Mouse (Mus musculus) liver, adult 2 months (tissue): ENCODE results near the gene Fam149b. TPM values are rescaled to one million over a fixed set of nuclear protein-coding genes. Genes with fewer than 3 reads are reported as not detected.

Experiments used
- DNase-seq: peaks from one replicate; pipeline ENCODE4 v3.0.0-alpha.2; 2011; ENCODE audit warnings: low read depth, low spot score; ENCODE audit errors: extremely low read depth
- H3K27ac ChIP-seq: fragments of 200-500 bp; replicated peaks from 2 replicates; pipeline ENCODE4 v1.5.1; 2012; ENCODE audit warnings: low read depth, mild to moderate bottlenecking, control low read depth, inconsistent platforms, low read length; ENCODE audit not compliant: insufficient read depth
- H3K27me3 ChIP-seq: fragments of 200-500 bp; 2 replicates; pipeline ENCODE4 v1.6.1; 2012; ENCODE audit warnings: mild to moderate bottlenecking, moderate library complexity, low read length, inconsistent platforms; ENCODE audit not compliant: control insufficient read depth, insufficient read depth
- H3K36me3 ChIP-seq: fragments of 200-500 bp; 2 replicates; pipeline ENCODE4 v1.6.1; 2012; ENCODE audit warnings: low read length, inconsistent platforms; ENCODE audit not compliant: control insufficient read depth, insufficient read depth
- H3K4me1 ChIP-seq: fragments of 200-500 bp; 2 replicates; pipeline ENCODE4 v1.6.1; 2011; ENCODE audit warnings: low read length; ENCODE audit not compliant: control insufficient read depth, insufficient read depth
- H3K4me3 ChIP-seq: fragments of 200-500 bp; 2 replicates; pipeline ENCODE4 v1.5.1; 2011; ENCODE audit warnings: low read depth, mild to moderate bottlenecking, control low read depth, low read length, moderate library complexity; ENCODE audit not compliant: insufficient read depth
- H3K79me2 ChIP-seq: fragments of 200-500 bp; 2 replicates; pipeline ENCODE4 v1.6.1; 2012; ENCODE audit warnings: inconsistent platforms, mild to moderate bottlenecking, low read length, moderate library complexity; ENCODE audit not compliant: control insufficient read depth, insufficient read depth
- H3K9ac ChIP-seq: fragments of 200-500 bp; 2 replicates; pipeline ENCODE4 v1.6.1; 2012; ENCODE audit warnings: low read depth, mild to moderate bottlenecking, control low read depth, inconsistent platforms, low read length
- CTCF ChIP-seq: fragments of 200-500 bp; IDR thresholded peaks from 2 replicates; pipeline ENCODE4 v1.5.1; 2011; ENCODE audit warnings: low read depth, low read length, control low read depth
- POLR2A ChIP-seq: fragments of 200-500 bp; IDR thresholded peaks from 2 replicates; pipeline ENCODE4 v1.6.1; 2011; ENCODE audit warnings: low read length, control low read depth; ENCODE audit not compliant: insufficient read depth; ENCODE audit errors: extremely low read depth
- WGBS: fragments of 180-500 bp; shearing (Covaris S2); methylation state at CpG from one replicate; pipeline ENCODE4 v1.1.7; 2018; 5-methylcytosine and 5-hydroxymethylcytosine counted together
- polyA plus RNA-seq: library from polyadenylated mRNA; depleted of rRNA; stranded (reverse); fragments of >200 nt; gene quantifications from 2 replicates; pipeline ENCODE4 v1.2.3, GENCODE M21; 2012
- total RNA-seq: library from RNA; depleted of rRNA; stranded (reverse); fragments of >200 nt; gene quantifications from 2 replicates; pipeline ENCODE4 v1.2.3, GENCODE M21; 2014

The Fam149b gene
- total and polyA plus RNA-seq, 2 experiments, result 14.6 to 20.8 TPM

GRCm38 (mm10) chr14:20393205-20393913 lies 45.4 kb downstream of the Fam149b start, which contains the start of gene Mrps16:
TSS of gene Mrps16 (minus strand) at chr14:20393634.
- under 1% methylated on average over 68 of the region's 68 CpGs for WGBS
- TF ChIP-seq POLR2A (peak; percentile 70), CTCF (peak; percentile 82)
- Histone ChIP-seq H3K79me2 (no peaks in the 10 kb centered on the region), H3K27me3 (no peaks in the 10 kb centered on the region), H3K9ac (peak within 1 kb of the TSS; percentile 98), H3K36me3 (peaks cover 3% of the 10 kb centered on the region; the same call in 1 of the 2 replicates), H3K27ac (peak within 1 kb of the TSS; percentile 76), H3K4me3 (peak within 1 kb of the TSS; percentile 92), H3K4me1 (peaks cover 4% of the 10 kb centered on the region; the same call in 1 of the 2 replicates)
- DNase-seq, result peak; percentile 87

GRCm38 (mm10) chr14:20397220-20397619 lies 49.3 kb downstream of the Fam149b start:
- Histone ChIP-seq H3K27me3 (no peaks in the 10 kb centered on the region), H3K27ac (no peak overlapping the region), H3K4me3 (no peak overlapping the region), H3K36me3 (no peaks in the 10 kb centered on the region), H3K4me1 (peaks cover 4% of the 10 kb centered on the region; the same call in 1 of the 2 replicates), H3K9ac (no peak overlapping the region), H3K79me2 (no peaks in the 10 kb centered on the region)
- 90% methylated on average over 9 of the region's 9 CpGs for WGBS
- DNase-seq, result no peak
- TF ChIP-seq CTCF (no peak), POLR2A (no peak)

GRCm38 (mm10) chr14:20398864-20399263 lies 50.9 kb downstream of the Fam149b start:
- DNase-seq, result no peak
- no peaks in the 10 kb centered on the region for H3K27me3 ChIP-seq
- no peak overlapping the region for H3K4me3 ChIP-seq
- H3K4me1 ChIP-seq, result peaks cover 2% of the 10 kb centered on the region; the same call in 1 of the 2 replicates
- no peak overlapping the region for H3K9ac ChIP-seq
- no peak overlapping the region for H3K27ac ChIP-seq
- 40% methylated on average over 4 of the region's 4 CpGs for WGBS
- no peak for TF ChIP-seq POLR2A
- peak; percentile 29; the same call in 1 of the 2 replicates for TF ChIP-seq CTCF
- H3K79me2 ChIP-seq, result no peaks in the 10 kb centered on the region
- H3K36me3 ChIP-seq, result no peaks in the 10 kb centered on the region

- TF ChIP-seq CTCF (peak; percentile 79), POLR2A (no peak)
- H3K36me3 ChIP-seq, result no peaks in the 10 kb centered on the region
- 53% methylated on average over 1 of the region's 1 CpGs for WGBS
- H3K4me3 ChIP-seq, result no peak overlapping the region
- H3K79me2 ChIP-seq, result no peaks in the 10 kb centered on the region
- no peak overlapping the region for H3K9ac ChIP-seq
- H3K27ac ChIP-seq, result no peak overlapping the region
- H3K27me3 ChIP-seq, result no peaks in the 10 kb centered on the region
- H3K4me1 ChIP-seq, result no peaks in the 10 kb centered on the region
- peak; percentile 39 for DNase-seq
Measured at GRCm38 (mm10) chr14:20400071-20400470, 52.1 kb downstream of the Fam149b start.

- no peaks in the 10 kb centered on the region for H3K79me2 ChIP-seq
- 73% methylated on average over 7 of the region's 7 CpGs for WGBS
- no peak overlapping the region for H3K9ac ChIP-seq
- no peaks in the 10 kb centered on the region for H3K4me1 ChIP-seq
- H3K27me3 ChIP-seq, result no peaks in the 10 kb centered on the region
- no peak for TF ChIP-seq POLR2A
- no peak for TF ChIP-seq CTCF
- no peak for DNase-seq
- no peak overlapping the region for H3K4me3 ChIP-seq
- no peaks in the 10 kb centered on the region for H3K36me3 ChIP-seq
- H3K27ac ChIP-seq, result no peak overlapping the region
Measured at GRCm38 (mm10) chr14:20422257-20422656, 74.3 kb downstream of the Fam149b start.

- no peak for TF ChIP-seq CTCF
- no peak for TF ChIP-seq POLR2A
- Histone ChIP-seq H3K27me3 (no peaks in the 10 kb centered on the region), H3K9ac (no peak overlapping the region), H3K36me3 (no peaks in the 10 kb centered on the region), H3K4me3 (no peak overlapping the region), H3K27ac (no peak overlapping the region), H3K79me2 (no peaks in the 10 kb centered on the region), H3K4me1 (no peaks in the 10 kb centered on the region)
- no peak for DNase-seq
- 94% methylated on average over 6 of the region's 6 CpGs for WGBS
Measured at GRCm38 (mm10) chr14:20423046-20423445, 75.1 kb downstream of the Fam149b start.
